Mouse (Mus musculus) small intestine, adult 2 months (tissue): ENCODE results near the gene Polr2m.

Source experiments
- CTCF ChIP-seq: fragments of 200-500 bp; IDR thresholded peaks from 2 replicates; pipeline ENCODE4 v1.5.1; 2012; ENCODE audit warnings: low read depth, mild to moderate bottlenecking, control low read depth, inconsistent platforms, low read length, moderate library complexity, mixed read lengths; ENCODE audit not compliant: insufficient replicate concordance, insufficient read length; ENCODE audit errors: extremely low read depth
- POLR2A ChIP-seq: fragments of 200-500 bp; IDR thresholded peaks from 2 replicates; pipeline ENCODE4 v1.6.1; 2012; ENCODE audit warnings: low read depth, mild to moderate bottlenecking, control low read depth, inconsistent platforms, low read length, moderate library complexity

GRCm38 (mm10) chr9:71453352-71453751 lies 32.4 kb downstream of the Polr2m start:
- TF ChIP-seq CTCF, result no peak
- no peak for TF ChIP-seq POLR2A
